Mouse (Mus musculus): ENCODE results near the gene Hip1r.

GRCm38 (mm10) chr5:124016291-124016821, 42.9 kb downstream of the Hip1r start:
- TF ChIP-seq CTCF (conservative IDR thresholded peaks at IDR 0.05; ENCODE audit: insufficient read depth, insufficient read length, low read depth, low read length) (no peak), POLR2A (IDR thresholded peaks at IDR 0.05; ENCODE audit: low read depth, low read length) (no peak)
